Mouse (Mus musculus): ENCODE measurements around the gene Tcf20. TPM values are rescaled to one million over a fixed set of nuclear protein-coding genes. Genes with fewer than 3 reads are reported as not detected.
A peak's percentile ranks its signal among the peaks of the same experiment; 100 is the strongest.

The Tcf20 gene
- polyA plus RNA-seq, 1 experiment from 2014 or later, result 13.7 TPM

GRCm38 (mm10) chr15:82765943-82766342 is 221.7 kb downstream of the Tcf20 start:
- H3K4me3 ChIP-seq, result no peak overlapping the region
- H3K27me3 ChIP-seq, result no peaks in the 10 kb centered on the region
- no peaks in the 10 kb centered on the region for H3K36me3 ChIP-seq
- no peaks in the 10 kb centered on the region for H3K9me3 ChIP-seq
- no peak for ATAC-seq (ENCODE audit: low FRiP score, low read depth)
- no peak overlapping the region for H3K9ac ChIP-seq (replicated peaks)
- no peak overlapping the region for H3K27ac ChIP-seq (replicated peaks)
- no peak overlapping the region for H3K4me2 ChIP-seq (replicated peaks)
- H3K4me1 ChIP-seq, result no peaks in the 10 kb centered on the region
- 84% methylated on average over 2 of the region's 2 CpGs for whole genome bisulfite sequencing

- H3K27ac ChIP-seq (replicated peaks), result no peak overlapping the region
- no peak for ATAC-seq (ENCODE audit: low FRiP score, low read depth)
- H3K4me1 ChIP-seq, result no peaks in the 10 kb centered on the region
- no peak overlapping the region for H3K9ac ChIP-seq (replicated peaks)
- no peaks in the 10 kb centered on the region for H3K27me3 ChIP-seq
- H3K36me3 ChIP-seq, result no peaks in the 10 kb centered on the region
- H3K4me3 ChIP-seq, result no peak overlapping the region
- no peaks in the 10 kb centered on the region for H3K9me3 ChIP-seq
- 79% methylated on average over 6 of the region's 6 CpGs for WGBS
- no peak overlapping the region for H3K4me2 ChIP-seq (replicated peaks)
Measured at GRCm38 (mm10) chr15:82764881-82765280, 222.8 kb downstream of the Tcf20 start.

GRCm38 (mm10) chr15:82763631-82764420 is 223.8 kb downstream of the Tcf20 start, which contains the start of gene Cyp2d40:
Gene Cyp2d40 (minus strand): TSS chr15:82764183.
- Histone ChIP-seq H3K36me3 (no peaks in the 10 kb centered on the region), H3K4me3 (no peak within 1 kb of the TSS)
- ATAC-seq (ENCODE audit: low FRiP score, low read depth), result no peak

More at GRCm38 (mm10) chr15:82763631-82764420, 223.8 kb downstream of the Tcf20 start, which contains the start of gene Cyp2d40:
- Histone ChIP-seq H3K9me3 (no peaks in the 10 kb centered on the region), H3K4me1 (no peaks in the 10 kb centered on the region), H3K9ac (replicated peaks) (no peak within 1 kb of the TSS), H3K27me3 (no peaks in the 10 kb centered on the region), H3K4me2 (replicated peaks) (no peak within 1 kb of the TSS), H3K27ac (replicated peaks) (no peak within 1 kb of the TSS)
- WGBS, result 92% methylated on average over 9 of the region's 9 CpGs

Small RNA genes within 50 kb of the gene (microRNA-seq; reads per million reads assigned to microRNA genes)
- not detected for gene Gm27618
- 29.3 reads per million, percentile 38 among the genes with 10 or more reads in this experiment for gene Mir3080

Other genes starting within 250 kb of the Tcf20 start
- not detected in 2 replicates for gene Cyp2d40, start 223.7 kb downstream of the Tcf20 start, polyA plus RNA-seq (2016; fragmentation: Nextera tagmentation; extraction: Ambion mirVana)
- gene Cyp2d26, start 193.6 kb downstream of the Tcf20 start, polyA plus RNA-seq (2016; fragmentation: Nextera tagmentation; extraction: Ambion mirVana), result not detected in 2 replicates
- 3.3 and 4.2 TPM in 2 replicates for gene Nfam1, start 45.4 kb upstream of the Tcf20 start, polyA plus RNA-seq (2016; fragmentation: Nextera tagmentation; extraction: Ambion mirVana)
- 42.6 and 43.0 TPM in 2 replicates for gene Serhl, start 101.6 kb upstream of the Tcf20 start, polyA plus RNA-seq (2016; fragmentation: Nextera tagmentation; extraction: Ambion mirVana)
- 64.6 and 73.9 TPM in 2 replicates for gene Rrp7a, start 134.9 kb upstream of the Tcf20 start, polyA plus RNA-seq (2016; fragmentation: Nextera tagmentation; extraction: Ambion mirVana)
- 183 and 185 TPM in 2 replicates for gene Poldip3, start 161.5 kb upstream of the Tcf20 start, polyA plus RNA-seq (2016; fragmentation: Nextera tagmentation; extraction: Ambion mirVana)
- gene Cyb5r3, start 184.7 kb upstream of the Tcf20 start, polyA plus RNA-seq (2016; fragmentation: Nextera tagmentation; extraction: Ambion mirVana), result 139 and 148 TPM in 2 replicates